22 mouse cellular contexts compared by ENCODE assay signal in genomic region chr5:92980393-92980792, GRCm38 (mm10).
DNase-seq lines count a peak whose midpoint lies in the region; ATAC-seq and TF ChIP-seq lines count a peak whose summit lies in the region.
"Had no signal": no experiment of that assay in that cellular context is flagged by ENCODE, and none has a peak within 500 bp of the region (broad histone marks: within the 10 kb centered on the region; RNA-seq: fewer than 3 reads in every experiment).

No protein-coding gene starts in this region.

- no peak for TF ChIP-seq POLR2A in myocyte (IDR thresholded peaks at IDR 0.05; ENCODE audit: insufficient read length, low read depth)

- H3K27me3 ChIP-seq in myocyte (ENCODE audit: control insufficient read depth, insufficient read depth, insufficient read length) = no peaks in the 10 kb centered on the region
- H3K27me3 ChIP-seq: Patski had no signal

- no peak for DNase-seq in frontal cortex, postnatal 14 days (ENCODE audit: low spot score in 2 of 2)
- DNase-seq in 3T3-L1 (ENCODE audit: low read depth, low spot score) = peak; percentile 35
- DNase-seq in brain, adult 2 months (ENCODE audit: low read depth, low spot score) = peak; percentile 46
- no peak for DNase-seq in left cerebral cortex, adult 11 months (ENCODE audit: low spot score)
- DNase-seq in gastrocnemius, adult 18-20 months (ENCODE audit: low spot score) = no peak
- no peak for DNase-seq in adrenal gland, adult 2 months
- DNase-seq: adrenal gland, adult 8-10 months; adrenal gland, postnatal 10 days; adrenal gland, postnatal 14 days; adrenal gland, postnatal 25 days; adrenal gland, postnatal 36 days; B cell, adult 2 months; cerebellum, adult 11 months; cerebellum, adult 11-12 months; cerebellum, adult 18-20 months; cerebellum, adult 8-10 months had no signal

- no peak overlapping the region for H3K4me3 ChIP-seq in myocyte

- H3ac ChIP-seq in myocyte (ENCODE audit: control insufficient read depth, insufficient read length) = no peak overlapping the region

- H3K36me3 ChIP-seq in myocyte (ENCODE audit: control insufficient read depth, insufficient read depth) = no peaks in the 10 kb centered on the region
- H3K36me3 ChIP-seq: G1E had no signal

- H3K4me2 ChIP-seq in myocyte (ENCODE audit: low read depth) = peak overlapping the region; percentile 1

- ATAC-seq in frontal cortex, adult (ENCODE audit: low TSS enrichment) = peak; percentile 62
- ATAC-seq: activated CD4-positive, CD25-positive, alpha-beta regulatory T cell, adult 4 months; CD4-positive, CD25-positive, alpha-beta regulatory T cell, adult 4 months; Patski had no signal

- H3K79me2 ChIP-seq in myocyte (ENCODE audit: control insufficient read depth, insufficient read depth) = no peaks in the 10 kb centered on the region

TF ChIP-seq in myocyte, 11 proteins besides CTCF, POLR2A, EP300 and RAD21:
- TF ChIP-seq MYOG (IDR thresholded peaks at IDR 0.05; ENCODE audit: control insufficient read depth in 1 of 3, insufficient read depth in 1 of 3, insufficient read length in 2 of 3, low read depth in 2 of 3) = no peak
- TF ChIP-seq TCF12 (IDR thresholded peaks at IDR 0.05; ENCODE audit: insufficient read depth, poor library complexity, severe bottlenecking) = no peak
- TF ChIP-seq USF1 (IDR thresholded peaks at IDR 0.05; ENCODE audit: low read depth) = no peak
- no peak for TF ChIP-seq POLR2AphosphoS2 (IDR thresholded peaks at IDR 0.05; ENCODE audit: insufficient read length, low read depth)
- TF ChIP-seq REST (IDR thresholded peaks at IDR 0.05; ENCODE audit: insufficient read depth, insufficient read length) = no peak
- no peak for TF ChIP-seq SRF (IDR thresholded peaks at IDR 0.05; ENCODE audit: control insufficient read depth, insufficient read length, low read depth)
- no peak for TF ChIP-seq CEBPB (IDR thresholded peaks at IDR 0.05; ENCODE audit: insufficient read depth, poor library complexity, severe bottlenecking)
- TF ChIP-seq MAX (IDR thresholded peaks at IDR 0.05; ENCODE audit: low read depth) = no peak
- no peak for TF ChIP-seq TCF3 (IDR thresholded peaks at IDR 0.05; ENCODE audit: insufficient read length, low read depth)
- TF ChIP-seq MYOD1 (IDR thresholded peaks at IDR 0.05; ENCODE audit: control insufficient read depth in 1 of 3, insufficient read length in 2 of 3, low read depth in 2 of 3) = no peak
- no peak for TF ChIP-seq E2F4 (IDR thresholded peaks at IDR 0.05; ENCODE audit: insufficient read depth)

Comparison
In these comparisons a context has a peak if more than half of its experiments do, and no peak if none do; other contexts are left out.
1. DNase-seq: peak in 3T3-L1 (single experiment) and brain, adult 2 months (single experiment); none in frontal cortex, postnatal 14 days (0 of 2), left cerebral cortex, adult 11 months (single experiment), gastrocnemius, adult 18-20 months (single experiment) and adrenal gland, adult 2 months (single experiment).